Mouse (Mus musculus) right cerebral cortex, postnatal 36 days (tissue): ENCODE data around the gene Gm8271.
"Not testable (repeated sequence)": the region's sequence is repeated elsewhere in the genome, so short reads cannot be mapped to it uniquely, and the experiment has no call there.

ENCODE experiments used
- DNase-seq, 2 experiments: peaks; one replicate each; pipeline ENCODE4 v3.0.0; 2022; ENCODE audit warnings: low spot score in 2 of 2, mixed read lengths in 1 of 2

Gm8271 gene

GRCm38 (mm10) chr14:5185493-5185892, at the start of gene Gm8271:
TSS of gene Gm8271 (plus strand) at chr14:5185793.
- DNase-seq: not testable (repeated sequence)

- DNase-seq: not testable (repeated sequence)
Measured at GRCm38 (mm10) chr14:5164235-5164634, 21.4 kb upstream of the Gm8271 start, which contains the start of gene Gm3317. TSS of gene Gm3317 (plus strand) at chr14:5164535.
